Mouse (Mus musculus): ENCODE data around the gene Dpf1. TPM values are rescaled to one million over a fixed set of nuclear protein-coding genes. Genes with fewer than 3 reads are reported as not detected.

The Dpf1 gene
- total and polyA plus RNA-seq, 3 experiments = 10.2 to 17.3 TPM; not detected in 1

GRCm38 (mm10) chr7:29259781-29260730, 43.7 kb upstream of the Dpf1 start:
- no peaks in the 10 kb centered on the region for H3K79me2 ChIP-seq (ENCODE audit: control insufficient read depth, insufficient read depth, low read length, poor library complexity)
- peaks cover 0 to 3% of the 10 kb centered on the region in 2 experiments; a peak in 2 of 4 replicates for H3K36me3 ChIP-seq (ENCODE audit: control insufficient read depth in 1 of 2, insufficient read depth in 2 of 2, low read length in 2 of 2)
- no peak for DNase-seq (ENCODE audit: low read depth, low spot score)
- H3K27ac ChIP-seq (ENCODE audit: control insufficient read depth, low read depth, low read length) = no peak overlapping the region
- no peak overlapping the region for H3K9ac ChIP-seq (ENCODE audit: control insufficient read depth, low read depth, low read length, poor library complexity, severe bottlenecking)
- TF ChIP-seq TAL1 (IDR thresholded peaks at IDR 0.05; ENCODE audit: low read length) (no peak), USF2 (IDR thresholded peaks at IDR 0.05; ENCODE audit: borderline replicate concordance in 1 of 2, insufficient read depth in 1 of 2, low read depth in 1 of 2, low read length in 2 of 2) (no peak), RAD21 (IDR thresholded peaks at IDR 0.05; ENCODE audit: low read depth, low read length) (no peak), ETS1 (IDR thresholded peaks at IDR 0.05; ENCODE audit: low read depth, low read length) (no peak), ELF1 (IDR thresholded peaks at IDR 0.05; ENCODE audit: low read depth, low read length) (no peak), GABPA (IDR thresholded peaks at IDR 0.05; ENCODE audit: low read depth, low read length) (no peak), JUND (IDR thresholded peaks at IDR 0.05; ENCODE audit: low read depth, low read length) (no peak), ZKSCAN1 (IDR thresholded peaks at IDR 0.05; ENCODE audit: low read depth, low read length) (no peak), EP300 (IDR thresholded peaks at IDR 0.05; ENCODE audit: low read depth in 1 of 2, low read length in 2 of 2) (no peak), NRF1 (IDR thresholded peaks at IDR 0.05; ENCODE audit: insufficient read depth, low read depth, low read length, poor library complexity, severe bottlenecking) (no peak), POLR2AphosphoS5 (IDR thresholded peaks at IDR 0.05; ENCODE audit: borderline replicate concordance, low read depth, low read length) (no peak), CTCF (IDR thresholded peaks at IDR 0.05 in 2 of 3, conservative IDR thresholded peaks at IDR 0.05 in 1 of 3; ENCODE audit: control insufficient read depth in 1 of 3, insufficient read depth in 1 of 3, low read depth in 2 of 3, low read length in 3 of 3, poor library complexity in 1 of 3, severe bottlenecking in 1 of 3) (no peak), USF1 (IDR thresholded peaks at IDR 0.05; ENCODE audit: low read depth, low read length) (no peak), MAX (IDR thresholded peaks at IDR 0.05; ENCODE audit: low read length) (no peak), HCFC1 (IDR thresholded peaks at IDR 0.05; ENCODE audit: low read depth, low read length) (no peak), ZC3H11A (IDR thresholded peaks at IDR 0.05; ENCODE audit: low read depth, low read length) (no peak), BHLHE40 (IDR thresholded peaks at IDR 0.05; ENCODE audit: borderline replicate concordance, low read depth, low read length) (no peak), TCF12 (IDR thresholded peaks at IDR 0.05; ENCODE audit: low read depth, low read length) (no peak), MYC (IDR thresholded peaks at IDR 0.05; ENCODE audit: low read depth, low read length) (no peak), CHD2 (IDR thresholded peaks at IDR 0.05; ENCODE audit: low read length) (no peak)
- no peaks in the 10 kb centered on the region for H3K9me3 ChIP-seq (replicated peaks; ENCODE audit: insufficient read depth, low read length)
- no peaks in the 10 kb centered on the region for H3K4me1 ChIP-seq (ENCODE audit: control insufficient read depth in 1 of 2, insufficient read depth in 2 of 2, low read length in 2 of 2)
- H3K27me3 ChIP-seq (ENCODE audit: control insufficient read depth in 1 of 2, insufficient read depth in 2 of 2, low read length in 2 of 2) = no peaks in the 10 kb centered on the region
- no peak overlapping the region for H3K4me3 ChIP-seq (ENCODE audit: control insufficient read depth in 1 of 2, insufficient read depth in 1 of 2, low read depth in 2 of 2, low read length in 2 of 2)
